Comparison of ENCODE assay signal across 22 mouse cellular contexts in the genomic region with DNA sequence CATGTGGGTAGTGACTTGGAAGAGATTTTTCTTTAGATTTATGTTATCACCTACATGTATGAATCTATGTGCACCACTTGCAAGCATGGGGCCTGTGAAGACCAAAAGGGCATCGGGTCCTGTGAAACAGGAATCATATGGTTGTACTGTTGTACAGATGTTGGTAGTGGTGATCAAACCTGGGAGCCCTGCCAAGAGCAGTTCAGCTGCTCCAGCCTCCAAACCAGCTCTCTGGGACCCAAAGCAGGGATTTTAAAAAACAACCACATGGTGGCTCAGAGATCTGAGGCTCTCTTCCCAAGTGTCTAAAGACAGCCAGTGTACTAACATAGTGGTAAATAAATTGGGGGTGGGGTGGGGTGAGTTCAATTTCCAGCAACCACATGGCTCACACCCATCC. TPM values are rescaled to one million over a fixed set of nuclear protein-coding genes. Genes with fewer than 3 reads are reported as not detected.
"Had no signal": no experiment of that assay in that cellular context is flagged by ENCODE, and none has a peak within 500 bp of the region (broad histone marks: within the 10 kb centered on the region; RNA-seq: fewer than 3 reads in every experiment).

No protein-coding gene starts in this region.

- DNase-seq: liver, postnatal 0 days; lung, adult 2 months; lung, postnatal 14 days; right cerebral cortex, postnatal 14 days; thymus, adult 2 months; thymus, postnatal 25 days; thymus, postnatal 4 days had no signal

- H3K9ac ChIP-seq: liver, embryonic 15.5 days; liver, postnatal 0 days; midbrain, embryonic 13.5 days; midbrain, embryonic 15.5 days; neural tube, embryonic 12.5 days; stomach, embryonic 15.5 days had no signal

- H3K4me2 ChIP-seq: liver, embryonic 15.5 days; midbrain, embryonic 11.5 days; midbrain, embryonic 13.5 days; midbrain, embryonic 15.5 days; neural tube, embryonic 12.5 days; stomach, embryonic 15.5 days had no signal

- H3K36me3 ChIP-seq: liver, embryonic 15.5 days; midbrain, embryonic 13.5 days; midbrain, embryonic 15.5 days; neural tube, embryonic 12.5 days; stomach, embryonic 15.5 days had no signal

- H3K9me3 ChIP-seq: liver, embryonic 15.5 days; megakaryocyte, embryonic 14.5 days; midbrain, embryonic 13.5 days; midbrain, embryonic 15.5 days; neural tube, embryonic 12.5 days; stomach, embryonic 15.5 days had no signal

- H3K4me1 ChIP-seq: liver, embryonic 15.5 days; megakaryocyte, embryonic 14.5 days; midbrain, embryonic 13.5 days; midbrain, embryonic 15.5 days; neural tube, embryonic 12.5 days; stomach, embryonic 15.5 days had no signal

- H3K27ac ChIP-seq: liver, embryonic 15.5 days; macrophage; midbrain, embryonic 13.5 days; midbrain, embryonic 15.5 days; neural tube, embryonic 12.5 days; stomach, embryonic 15.5 days; stomach, postnatal 0 days had no signal

- H3K27me3 ChIP-seq: midbrain, embryonic 13.5 days; midbrain, embryonic 15.5 days; neural tube, embryonic 12.5 days; stomach, embryonic 15.5 days had no signal

- ATAC-seq: liver, postnatal 0 days; midbrain, embryonic 13.5 days; midbrain, embryonic 15.5 days had no signal

- H3K4me3 ChIP-seq: liver, embryonic 15.5 days; megakaryocyte, embryonic 14.5 days; midbrain, embryonic 13.5 days; midbrain, embryonic 15.5 days; neural tube, embryonic 12.5 days; stomach, embryonic 15.5 days had no signal

RNA-seq across cellular contexts. Expression of gene Calcoco2, which starts 3.4 kb away (rescaled TPM):
- total RNA-seq: megakaryocyte progenitor cell, adult 5-6 weeks; midbrain, postnatal 0 days; monocyte, adult 5-6 weeks; neutrophil, adult 5-6 weeks had no signal
- polyA plus RNA-seq: liver, embryonic 15.5 days; liver, postnatal 0 days; macrophage; midbrain, embryonic 11.5 days; midbrain, embryonic 13.5 days; midbrain, embryonic 15.5 days; midbrain, postnatal 0 days; neural tube, embryonic 12.5 days; neural tube, embryonic 14.5 days; spleen, adult 2 months; stomach, postnatal 0 days; thymus, adult 2 months had no signal

RNA-seq across cellular contexts. Expression of gene Ttll6, which starts 25.2 kb away (rescaled TPM):
- total RNA-seq: megakaryocyte progenitor cell, adult 5-6 weeks; monocyte, adult 5-6 weeks; neutrophil, adult 5-6 weeks had no signal
- polyA plus RNA-seq: liver, embryonic 15.5 days; liver, postnatal 0 days; macrophage; midbrain, embryonic 11.5 days; neural tube, embryonic 12.5 days; spleen, adult 2 months had no signal
